ENCODE assay signal across 11 mouse cellular contexts in genomic region chr2:45225364-45226044, GRCm38 (mm10).
A peak's percentile ranks its signal among the peaks of the same experiment; 100 is the strongest.
DNase-seq lines count a peak whose midpoint lies in the region; ATAC-seq and TF ChIP-seq lines count a peak whose summit lies in the region.
"Had no signal": no experiment of that assay in that cellular context is flagged by ENCODE, and none has a peak within 500 bp of the region (broad histone marks: within the 10 kb centered on the region; RNA-seq: fewer than 3 reads in every experiment).

No protein-coding gene starts in this region.

- no peak overlapping the region for H3K4me3 ChIP-seq in forebrain, embryonic 14.5 days (ENCODE audit: low read depth, low read length)
- no peak overlapping the region for H3K4me3 ChIP-seq in neural tube, embryonic 14.5 days (ENCODE audit: low read depth, low read length)
- H3K4me3 ChIP-seq in lung, adult 2 months (replicated peaks; ENCODE audit: extremely low read depth, low read depth, low read length), result no peak overlapping the region
- H3K4me3 ChIP-seq: heart, embryonic 13.5 days; limb, embryonic 13.5 days had no signal

- H3K4me1 ChIP-seq in forebrain, embryonic 14.5 days (ENCODE audit: control insufficient read depth, insufficient read depth, low read length), result peaks cover 16% of the 10 kb centered on the region
- H3K4me1 ChIP-seq in neural tube, embryonic 14.5 days (ENCODE audit: control insufficient read depth, insufficient read depth, low read length), result no peaks in the 10 kb centered on the region
- H3K4me1 ChIP-seq in lung, adult 2 months (ENCODE audit: control insufficient read depth, insufficient read depth, low read length), result no peaks in the 10 kb centered on the region

- H3K36me3 ChIP-seq in forebrain, embryonic 14.5 days (ENCODE audit: control insufficient read depth, insufficient read depth, low read length), result no peaks in the 10 kb centered on the region
- H3K36me3 ChIP-seq in neural tube, embryonic 14.5 days (ENCODE audit: control insufficient read depth, insufficient read depth, low read length), result no peaks in the 10 kb centered on the region
- H3K36me3 ChIP-seq: heart, embryonic 13.5 days; limb, embryonic 13.5 days had no signal

- TF ChIP-seq POLR2A in lung, adult 2 months (IDR thresholded peaks at IDR 0.05; ENCODE audit: borderline replicate concordance, extremely low read depth, low read depth, low read length), result no peak

- TF ChIP-seq CTCF in lung, adult 2 months (IDR thresholded peaks at IDR 0.05; ENCODE audit: insufficient read depth, low read length), result no peak

- peak; percentile 94 for ATAC-seq in forebrain, embryonic 14.5 days
- ATAC-seq in neural tube, embryonic 14.5 days (ENCODE audit: low read depth), result peak; percentile 84

- H3K27me3 ChIP-seq in forebrain, embryonic 14.5 days (replicated peaks; ENCODE audit: control insufficient read depth, insufficient read depth, low read length), result no peaks in the 10 kb centered on the region
- no peaks in the 10 kb centered on the region for H3K27me3 ChIP-seq in neural tube, embryonic 14.5 days (ENCODE audit: control insufficient read depth, insufficient read depth, low read length)
- H3K27me3 ChIP-seq: heart, embryonic 13.5 days had no signal

- H3K4me2 ChIP-seq in forebrain, embryonic 14.5 days (ENCODE audit: low read length), result peak overlapping the region; percentile 20; the same call in 1 of the 2 replicates
- no peak overlapping the region for H3K4me2 ChIP-seq in neural tube, embryonic 14.5 days (ENCODE audit: low read depth, low read length)
- H3K4me2 ChIP-seq: heart, embryonic 13.5 days; limb, embryonic 13.5 days; lung, embryonic 14.5 days had no signal

- DNase-seq in embryo, embryonic 11 days, result peak; percentile 74
- peak; percentile 90 for DNase-seq in forebrain, embryonic 14.5 days (ENCODE audit: low spot score)
- peak; percentile 75 for DNase-seq in mesoderm, embryonic 11.5 days (ENCODE audit: low read depth, low spot score)
- DNase-seq in layer of hippocampus, adult 18-20 months (ENCODE audit: low spot score in 2 of 2), result no peak
- DNase-seq in gastrocnemius, postnatal 10 days, result no peak
- DNase-seq in lung, adult 2 months, result no peak
- DNase-seq: lung, embryonic 14.5 days; thymus, postnatal 4 days had no signal

- H3K9ac ChIP-seq in forebrain, embryonic 14.5 days (ENCODE audit: low read length), result no peak overlapping the region; the same call in 1 of the 2 replicates
- no peak overlapping the region for H3K9ac ChIP-seq in neural tube, embryonic 14.5 days (replicated peaks; ENCODE audit: low read depth, low read length)
- H3K9ac ChIP-seq: heart, embryonic 13.5 days; limb, embryonic 13.5 days; lung, embryonic 14.5 days had no signal

- peak overlapping the region; percentile 65 for H3K27ac ChIP-seq in forebrain, embryonic 14.5 days (ENCODE audit: low read depth, low read length)
- peak overlapping the region; percentile 1; the same call in 1 of the 2 replicates for H3K27ac ChIP-seq in neural tube, embryonic 14.5 days (ENCODE audit: low read depth, low read length)
- H3K27ac ChIP-seq: heart, embryonic 13.5 days; limb, embryonic 13.5 days had no signal

- 3% methylated on average over 9 of the region's 9 CpGs for WGBS in forebrain, embryonic 14.5 days
- WGBS in neural tube, embryonic 14.5 days, result 8% methylated on average over 9 of the region's 9 CpGs
- WGBS in lung, adult 2 months, result 74% methylated on average over 9 of the region's 9 CpGs

- H3K9me3 ChIP-seq in forebrain, embryonic 14.5 days (replicated peaks; ENCODE audit: control insufficient read depth, low read length), result no peaks in the 10 kb centered on the region
- no peaks in the 10 kb centered on the region for H3K9me3 ChIP-seq in neural tube, embryonic 14.5 days (ENCODE audit: control insufficient read depth, low read length)
- H3K9me3 ChIP-seq: heart, embryonic 13.5 days; limb, embryonic 13.5 days had no signal

Comparison
In these comparisons a context has a peak if more than half of its experiments do, and no peak if none do; other contexts are left out.
1. DNase-seq: peak in embryo, embryonic 11 days (single experiment), forebrain, embryonic 14.5 days (single experiment) and mesoderm, embryonic 11.5 days (single experiment); none in layer of hippocampus, adult 18-20 months (0 of 2), gastrocnemius, postnatal 10 days (single experiment) and lung, adult 2 months (single experiment).